Mouse (Mus musculus) midbrain, embryonic 13.5 days (tissue): ENCODE results near the gene Scin. TPM values are rescaled to one million over a fixed set of nuclear protein-coding genes. Genes with fewer than 3 reads are reported as not detected.

Source experiments
- ATAC-seq: fragments of 200-750 bp; cut with Nextera tagmentation; 2 replicates; pipeline ENCODE4 v1.8.0; 2017; ENCODE audit warnings: mild to moderate bottlenecking, moderate TSS enrichment, moderate library complexity
- H3K27ac ChIP-seq: fragments of 300-500 bp; sonication (generic); 2 replicates; pipeline ENCODE4 v1.5.1; 2015; ENCODE audit warnings: inconsistent platforms, mild to moderate bottlenecking, moderate library complexity
- H3K27me3 ChIP-seq: fragments of 300-500 bp; sonication (generic); 2 replicates; pipeline ENCODE4 v1.6.1; 2015; ENCODE audit warnings: mild to moderate bottlenecking, inconsistent platforms
- H3K36me3 ChIP-seq: fragments of 300-500 bp; sonication (generic); 2 replicates; pipeline ENCODE4 v1.6.1; 2015; ENCODE audit warnings: mild to moderate bottlenecking, inconsistent platforms
- H3K4me1 ChIP-seq: fragments of 300-500 bp; sonication (generic); replicated peaks from 2 replicates; pipeline ENCODE4 v1.6.1; 2015; ENCODE audit warnings: inconsistent platforms
- H3K4me2 ChIP-seq: fragments of 300-500 bp; sonication (generic); replicated peaks from 2 replicates; pipeline ENCODE4 v1.6.1; 2015; ENCODE audit warnings: moderate library complexity, mild to moderate bottlenecking, inconsistent platforms
- H3K4me3 ChIP-seq: fragments of 300-500 bp; sonication (generic); replicated peaks from 2 replicates; pipeline ENCODE4 v1.5.1; 2015; ENCODE audit warnings: mild to moderate bottlenecking, inconsistent platforms
- H3K9ac ChIP-seq: fragments of 300-500 bp; sonication (generic); replicated peaks from 2 replicates; pipeline ENCODE4 v1.6.1; 2015; ENCODE audit warnings: mild to moderate bottlenecking, inconsistent platforms
- H3K9me3 ChIP-seq: fragments of 300-500 bp; sonication (generic); 2 replicates; pipeline ENCODE4 v1.6.1; 2016; ENCODE audit warnings: mild to moderate bottlenecking, inconsistent platforms
- WGBS: fragments of 180-500 bp; shearing (Covaris S2); methylation state at CpG from one replicate; pipeline ENCODE4 v1.1.7; 2015; 5-methylcytosine and 5-hydroxymethylcytosine counted together
- polyA plus RNA-seq: library from polyadenylated mRNA; unstranded; fragments of >200 nt; fragmentation: Nextera tagmentation; extraction: Ambion mirVana; gene quantifications from 2 replicates; pipeline ENCODE4 v1.2.1, GENCODE M21; 2015

Scin gene
- polyA plus RNA-seq, 1 experiment from 2014 or later, result not detected

DNA sequence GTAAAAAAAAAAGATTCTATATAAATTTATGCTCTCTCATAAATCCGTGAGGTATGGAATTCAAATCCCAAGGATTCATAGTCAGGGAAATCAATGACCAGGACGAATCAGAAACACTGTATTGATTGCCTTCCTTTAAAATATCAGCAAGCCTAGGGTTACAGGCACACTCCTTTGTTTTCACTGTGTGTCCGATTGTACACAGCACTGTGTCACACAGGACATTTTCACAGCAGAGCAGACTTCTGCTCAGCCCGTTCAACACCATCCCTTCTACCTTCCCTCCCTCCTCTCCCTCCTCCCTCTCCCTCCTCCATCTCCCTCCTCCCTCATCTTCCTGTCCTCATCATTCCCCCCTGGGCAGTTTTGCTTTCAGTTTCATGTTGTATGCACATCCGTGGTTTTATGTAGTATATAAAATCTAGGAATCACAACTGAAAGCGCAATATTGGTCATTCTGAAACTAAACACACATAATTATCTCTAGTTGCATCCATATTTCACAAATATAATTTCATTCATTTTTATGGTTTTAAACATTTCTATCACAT lies 116.0 kb downstream of the Scin start:
- peaks cover 10% of the 10 kb centered on the region for H3K4me1 ChIP-seq

DNA sequence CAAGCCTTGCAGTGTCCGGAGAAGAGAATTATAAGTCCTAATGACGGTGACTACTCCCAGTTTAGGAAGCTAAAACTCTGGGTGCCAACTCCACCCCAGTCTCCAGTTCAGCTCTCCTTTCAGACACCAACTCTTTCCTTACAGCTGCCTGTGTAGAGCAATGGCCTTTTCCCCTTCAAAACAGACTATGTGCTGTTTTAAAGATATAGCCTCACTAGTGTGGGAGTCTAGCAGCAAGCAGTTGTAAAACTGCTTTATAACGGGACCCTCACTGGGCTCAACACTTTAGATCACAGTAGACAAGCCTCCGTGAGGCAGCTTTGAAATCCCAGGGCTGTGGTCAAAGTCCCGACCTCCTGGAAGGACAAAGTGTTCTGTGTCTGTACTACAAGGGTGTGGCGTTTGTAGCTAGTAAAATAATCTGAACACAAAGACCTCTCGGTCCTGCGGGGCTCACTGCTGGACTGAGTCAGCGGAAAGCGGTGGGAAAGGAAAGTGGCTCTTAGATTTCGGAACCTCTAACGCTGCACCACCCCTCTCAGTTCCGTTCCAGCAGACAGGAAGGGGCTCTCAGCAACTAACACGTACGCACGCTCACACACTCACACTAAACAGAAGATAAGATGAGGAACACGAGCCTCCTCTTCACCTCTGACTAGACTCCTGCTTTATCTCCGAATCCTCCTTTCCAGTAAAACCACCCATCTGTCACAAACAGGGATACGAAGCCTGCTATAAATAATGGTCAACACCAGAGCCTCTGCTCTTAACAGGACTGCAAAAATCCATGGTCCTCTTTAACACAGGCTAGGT lies 117.2 kb downstream of the Scin start:
- Histone ChIP-seq H3K9me3 (no peaks in the 10 kb centered on the region), H3K4me3 (0 out of 2 replicates have a peak overlapping the region, but pooled peaks have one; percentile 3), H3K4me2 (peak overlapping the region; percentile 41), H3K36me3 (no peaks in the 10 kb centered on the region), H3K4me1 (peaks cover 10% of the 10 kb centered on the region), H3K27ac (no peak overlapping the region), H3K27me3 (no peaks in the 10 kb centered on the region), H3K9ac (0 out of 2 replicates have a peak overlapping the region, but pooled peaks have one; percentile 30)
- peak; percentile 60; the same call in 1 of the 2 replicates for ATAC-seq
- 45% methylated on average over 19 of the region's 19 CpGs for WGBS

More for the DNA sequence above, 116.0 kb downstream of the Scin start:
- H3K27me3 ChIP-seq, result no peaks in the 10 kb centered on the region
- H3K36me3 ChIP-seq, result no peaks in the 10 kb centered on the region
- no peak overlapping the region for H3K27ac ChIP-seq
- 0 out of 2 replicates have a peak, but pooled peaks have one; percentile 50 for ATAC-seq
- H3K4me2 ChIP-seq, result no peak overlapping the region
- H3K9me3 ChIP-seq, result no peaks in the 10 kb centered on the region
- no peak overlapping the region for H3K4me3 ChIP-seq
- 77% methylated on average over 6 of the region's 6 CpGs for WGBS
- no peak overlapping the region for H3K9ac ChIP-seq

DNA sequence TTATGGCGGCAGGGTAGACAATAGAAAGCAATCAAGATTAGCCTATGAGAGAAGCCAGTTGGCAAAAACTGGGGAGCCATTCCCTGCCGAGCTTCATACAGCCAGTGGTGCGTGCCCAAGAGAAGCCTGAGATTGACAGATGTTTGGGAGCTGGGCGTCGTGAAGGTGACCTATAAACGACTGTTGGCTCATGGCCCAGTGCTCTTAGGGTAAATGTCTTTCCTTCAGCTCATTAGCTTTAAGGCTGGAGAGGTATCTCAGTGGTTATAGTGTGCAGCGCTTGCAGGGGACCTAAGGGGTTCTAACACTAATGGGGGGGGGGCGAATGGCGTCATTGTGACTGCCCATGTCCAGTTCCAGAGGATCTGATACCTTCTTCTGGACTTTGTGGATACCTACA lies 118.0 kb downstream of the Scin start:
- Histone ChIP-seq H3K9ac (no peak overlapping the region), H3K4me2 (no peak overlapping the region), H3K4me3 (no peak overlapping the region), H3K36me3 (no peaks in the 10 kb centered on the region), H3K27ac (no peak overlapping the region), H3K4me1 (peaks cover 10% of the 10 kb centered on the region), H3K27me3 (no peaks in the 10 kb centered on the region), H3K9me3 (no peaks in the 10 kb centered on the region)
- WGBS, result 66% methylated on average over 9 of the region's 9 CpGs
- ATAC-seq, result no peak

DNA sequence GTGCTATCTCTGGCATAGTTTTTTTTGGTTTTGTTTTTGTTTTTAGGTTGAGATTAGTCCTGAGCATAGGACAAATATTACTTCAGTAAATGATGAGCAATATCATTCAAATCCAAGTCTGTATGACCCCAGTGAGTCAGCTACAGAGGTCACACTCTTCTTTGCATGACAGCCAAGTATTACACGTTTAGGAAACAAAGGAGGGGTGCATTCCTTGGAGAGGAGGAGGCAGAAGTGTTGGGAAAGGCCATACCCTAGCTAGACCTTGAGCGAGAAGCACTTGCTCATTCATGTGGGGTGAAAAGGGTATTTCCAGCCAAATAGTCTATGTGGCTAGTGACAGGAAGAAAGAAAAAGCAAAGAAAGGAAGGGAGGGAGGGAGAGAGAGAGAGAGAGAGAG lies 124.2 kb downstream of the Scin start:
- ATAC-seq, result no peak
- H3K36me3 ChIP-seq, result no peaks in the 10 kb centered on the region
- no peaks in the 10 kb centered on the region for H3K27me3 ChIP-seq
- H3K4me3 ChIP-seq, result no peak overlapping the region
- H3K9ac ChIP-seq, result no peak overlapping the region
- no peaks in the 10 kb centered on the region for H3K9me3 ChIP-seq
- no peak overlapping the region for H3K27ac ChIP-seq
- H3K4me2 ChIP-seq, result no peak overlapping the region
- 58% methylated on average over 2 of the region's 2 CpGs for WGBS
- no peaks in the 10 kb centered on the region for H3K4me1 ChIP-seq

Other genes with a start within 250 kb of the Scin start
- gene Arl4a, start 96.2 kb downstream of the Scin start, polyA plus RNA-seq, result 107 and 133 TPM in 2 replicates
- not detected in 2 replicates for gene Lsmem1, start 65.3 kb upstream of the Scin start, polyA plus RNA-seq
- gene Ifrd1, start 114.3 kb upstream of the Scin start, polyA plus RNA-seq, result 164 and 172 TPM in 2 replicates